Mouse (Mus musculus): Measurements from ENCODE around the gene Cbfa2t3.
"Not testable (repeated sequence)": the region's sequence is repeated elsewhere in the genome, so short reads cannot be mapped to it uniquely, and the experiment has no call there.

Gene Cbfa2t3

GRCm38 (mm10) chr8:122640825-122641224 is 58.1 kb downstream of the Cbfa2t3 start:
- DNase-seq (ENCODE audit: low read depth, low spot score), result no peak

DNA sequence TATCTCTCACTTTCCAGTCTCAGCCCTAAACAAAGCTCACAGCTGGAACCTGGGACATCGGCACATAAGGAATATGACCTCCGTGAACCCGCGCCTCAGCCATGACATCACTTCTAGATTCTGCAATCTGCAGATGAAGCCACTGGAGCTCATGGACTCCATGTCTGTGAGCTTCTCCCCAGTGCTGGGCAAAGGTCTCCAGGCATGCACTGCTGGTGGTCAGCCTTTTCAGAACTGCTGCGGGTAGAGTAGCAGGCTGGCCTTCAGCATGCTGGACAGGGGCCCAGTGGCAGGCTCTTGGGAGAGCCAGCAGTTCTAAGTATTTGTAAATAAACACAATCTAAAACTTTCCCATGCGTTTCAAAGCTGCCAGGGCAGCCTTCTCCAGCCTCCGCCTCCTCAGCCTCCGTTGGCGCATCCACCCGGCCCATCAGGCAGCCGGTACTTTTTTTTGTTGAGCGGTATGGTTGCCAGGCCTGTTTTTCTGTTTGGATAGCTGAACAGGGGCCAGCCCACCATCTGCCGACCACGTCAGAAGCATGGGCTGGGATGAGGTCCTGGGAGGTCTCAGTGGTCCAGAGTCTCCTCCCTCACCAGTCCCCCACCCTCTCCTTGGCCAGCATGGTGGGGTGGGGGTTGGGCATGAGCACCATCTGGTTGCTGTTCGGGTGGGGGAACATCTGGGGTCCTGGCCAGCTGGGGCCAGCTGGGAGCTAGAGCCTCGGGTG is 59.2 kb downstream of the Cbfa2t3 start:
- DNase-seq (ENCODE audit: low read depth, low spot score), result peak; percentile 75

- peak; percentile 66 for DNase-seq (ENCODE audit: low read depth, low spot score)
Measured at GRCm38 (mm10) chr8:122638601-122639000, 60.3 kb downstream of the Cbfa2t3 start.

DNA sequence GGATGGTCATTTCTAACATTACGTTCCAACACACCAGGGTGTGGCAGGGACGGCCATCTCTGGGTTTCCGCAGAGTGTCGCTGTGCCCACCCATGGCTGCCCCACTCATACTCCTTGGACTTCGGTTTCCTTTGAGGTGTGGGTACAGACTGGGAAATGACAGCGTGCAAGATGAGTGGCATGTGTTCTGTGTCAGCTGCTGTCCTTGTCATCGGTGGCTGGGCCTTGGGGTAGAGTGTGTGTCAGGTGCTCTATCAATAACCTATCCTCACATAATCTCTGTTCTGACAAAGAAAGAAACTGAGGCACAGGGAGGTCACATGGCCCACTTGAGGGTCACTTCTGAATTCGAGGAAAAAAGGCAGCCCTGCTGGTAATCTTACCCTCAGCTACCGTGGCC is 61.7 kb downstream of the Cbfa2t3 start:
- DNase-seq (ENCODE audit: low read depth, low spot score), result no peak

DNA sequence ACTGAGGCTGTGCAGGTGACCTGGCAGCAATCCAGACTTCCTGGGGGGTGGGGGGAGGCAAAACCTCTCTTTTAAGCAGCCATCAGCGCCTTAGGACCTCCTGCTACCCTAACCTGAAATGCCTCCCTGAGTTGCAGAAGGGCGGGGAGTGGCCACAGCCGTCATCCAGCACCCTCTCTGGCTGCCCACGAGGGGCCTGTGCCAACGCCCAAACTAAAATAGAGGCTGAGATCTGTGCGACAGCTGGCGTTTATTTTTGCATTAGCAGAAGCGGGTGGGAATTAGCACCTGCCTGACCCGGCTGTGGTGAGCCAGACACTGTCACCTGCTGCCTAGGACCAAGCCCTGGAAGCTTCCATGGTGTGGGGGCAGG is 62.1 kb downstream of the Cbfa2t3 start:
- DNase-seq (ENCODE audit: low read depth, low spot score), result peak; percentile 65

GRCm38 (mm10) chr8:122635878-122636802 is 62.8 kb downstream of the Cbfa2t3 start:
- DNase-seq (ENCODE audit: low read depth, low spot score), result peak; percentile 29

GRCm38 (mm10) chr8:122633205-122633604 is 65.7 kb downstream of the Cbfa2t3 start:
- DNase-seq (ENCODE audit: low read depth, low spot score), result peak; percentile 66

- not testable (repeated sequence) for DNase-seq (ENCODE audit: low read depth, low spot score)
Measured at GRCm38 (mm10) chr8:122632134-122632533, 66.8 kb downstream of the Cbfa2t3 start.

- DNase-seq (ENCODE audit: low read depth, low spot score), result no peak
Measured at GRCm38 (mm10) chr8:122630696-122631095, 68.2 kb downstream of the Cbfa2t3 start.

- DNase-seq (ENCODE audit: low read depth, low spot score), result no peak
Measured at GRCm38 (mm10) chr8:122629388-122629787, 69.5 kb downstream of the Cbfa2t3 start.

DNA sequence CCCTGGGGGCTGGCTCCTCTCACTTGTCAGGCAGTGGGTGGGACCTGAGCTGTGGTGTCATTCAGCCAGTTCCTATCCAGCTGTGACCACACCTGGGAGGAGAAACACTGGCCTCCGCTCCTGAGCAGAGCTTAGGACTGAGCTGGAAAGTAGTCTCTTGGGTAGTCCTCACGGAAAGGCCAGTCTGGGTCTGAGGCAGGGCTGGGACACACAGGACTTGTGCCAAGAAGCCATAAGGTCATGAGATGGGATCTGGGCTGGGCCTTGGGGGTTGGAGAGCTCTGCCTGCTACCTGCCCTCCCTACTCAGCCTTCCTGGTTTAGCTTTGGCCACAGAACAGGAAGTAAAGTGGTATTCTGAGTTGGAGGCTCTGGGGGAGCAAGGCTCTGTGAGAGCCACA is 72.0 kb downstream of the Cbfa2t3 start:
- peak; percentile 58 for DNase-seq (ENCODE audit: low read depth, low spot score)

- no peak for DNase-seq (ENCODE audit: low read depth, low spot score)
Measured at GRCm38 (mm10) chr8:122625811-122626210, 73.1 kb downstream of the Cbfa2t3 start.

DNA sequence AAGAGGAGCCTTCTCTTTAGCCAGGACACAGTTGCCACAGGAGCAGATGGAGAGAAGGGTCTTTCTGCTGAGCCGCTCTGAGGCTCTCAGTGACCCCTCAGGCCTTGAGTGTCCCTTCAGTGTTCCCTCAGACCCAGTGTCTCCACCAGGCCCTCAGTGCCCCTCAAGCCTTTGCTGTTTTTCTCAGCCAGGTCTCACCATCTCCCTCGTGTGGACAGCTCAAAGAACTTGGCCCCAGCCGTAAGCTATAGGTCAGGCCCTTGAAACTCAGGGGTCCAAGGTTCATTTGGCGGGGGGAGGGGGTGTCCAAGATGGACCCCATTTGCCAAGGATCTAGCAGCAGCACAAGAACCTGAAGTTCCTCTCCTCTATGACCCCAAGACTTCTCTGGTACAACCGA is 74.3 kb downstream of the Cbfa2t3 start:
- DNase-seq (ENCODE audit: low read depth, low spot score), result no peak

- DNase-seq (ENCODE audit: low read depth, low spot score), result no peak
Measured at GRCm38 (mm10) chr8:122623844-122624642, 74.9 kb downstream of the Cbfa2t3 start.

- no peak for DNase-seq (ENCODE audit: low read depth, low spot score)
Measured at GRCm38 (mm10) chr8:122622727-122623126, 76.2 kb downstream of the Cbfa2t3 start, which contains the start of gene Pabpn1l. Pabpn1l (minus strand) TSS chr8:122622739.

- no peak for DNase-seq (ENCODE audit: low read depth, low spot score)
Measured at GRCm38 (mm10) chr8:122620446-122620845, 78.5 kb downstream of the Cbfa2t3 start.

DNA sequence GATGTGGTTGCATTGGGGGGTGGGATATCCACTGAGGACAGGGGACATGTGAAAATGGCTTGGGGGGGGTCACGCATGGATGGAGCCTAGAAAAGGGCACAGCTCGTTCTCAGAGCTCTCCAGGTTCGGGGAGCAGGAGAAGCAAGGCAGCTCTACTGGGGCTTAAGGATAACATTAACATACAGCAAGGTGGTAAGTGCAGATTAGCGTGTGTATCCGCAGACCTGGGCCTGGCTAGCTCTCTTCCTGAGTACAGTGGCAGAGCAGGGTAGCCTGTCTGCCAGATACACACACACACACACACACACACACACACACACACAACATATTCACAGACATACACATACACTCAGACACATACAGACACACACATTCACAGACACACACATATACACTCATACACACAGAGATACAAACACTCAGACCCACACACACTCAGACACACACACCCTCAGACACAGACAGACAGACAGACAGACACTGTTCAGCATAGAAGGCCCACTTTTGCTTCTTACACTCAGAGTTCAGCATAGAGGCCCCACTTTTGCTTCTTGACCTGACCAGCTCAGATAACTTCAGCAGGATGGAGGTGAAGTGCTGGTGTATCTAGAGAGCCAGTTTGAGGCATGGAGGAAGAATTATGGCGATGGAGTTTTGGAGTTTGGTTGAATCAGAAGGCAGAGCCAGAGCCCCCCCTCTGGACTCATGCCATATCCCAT is 80.1 kb downstream of the Cbfa2t3 start:
- DNase-seq (ENCODE audit: low read depth, low spot score), result no peak

DNA sequence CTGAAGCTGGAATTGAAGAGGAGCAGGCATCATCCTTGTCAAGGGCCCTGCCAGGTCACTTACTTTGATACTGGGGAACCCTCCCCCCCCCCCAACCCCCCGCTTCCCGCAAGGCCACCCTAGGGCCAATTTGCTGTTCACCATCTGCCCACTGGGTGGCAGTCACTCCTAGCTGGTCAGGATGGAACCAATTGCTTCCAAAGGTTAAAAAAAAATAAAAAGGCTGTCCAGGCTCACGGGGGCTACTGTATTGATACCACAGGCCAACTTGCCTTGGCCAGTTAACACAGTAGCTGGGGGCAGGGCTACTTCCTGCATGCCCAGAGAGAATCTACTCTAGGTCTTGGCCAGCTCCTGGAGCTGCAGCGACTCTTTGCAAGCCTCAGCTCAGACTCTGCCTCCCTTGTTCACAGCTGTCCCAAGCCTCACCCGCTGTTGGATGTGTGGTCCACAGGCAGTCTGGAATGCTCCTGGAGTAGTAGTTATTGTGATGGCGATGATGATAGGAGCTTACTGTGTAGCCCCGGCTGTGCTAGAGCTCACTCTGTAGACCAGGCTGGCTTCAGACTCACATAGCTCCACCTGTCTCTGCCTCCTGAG is 80.9 kb downstream of the Cbfa2t3 start:
- DNase-seq (ENCODE audit: low read depth, low spot score), result peak; percentile 91

- no peak for DNase-seq (ENCODE audit: low read depth, low spot score)
Measured at GRCm38 (mm10) chr8:122616181-122616905, 82.6 kb downstream of the Cbfa2t3 start.
